Mouse (Mus musculus): ENCODE measurements around the gene Fbxl21.

Fbxl21 gene

DNA sequence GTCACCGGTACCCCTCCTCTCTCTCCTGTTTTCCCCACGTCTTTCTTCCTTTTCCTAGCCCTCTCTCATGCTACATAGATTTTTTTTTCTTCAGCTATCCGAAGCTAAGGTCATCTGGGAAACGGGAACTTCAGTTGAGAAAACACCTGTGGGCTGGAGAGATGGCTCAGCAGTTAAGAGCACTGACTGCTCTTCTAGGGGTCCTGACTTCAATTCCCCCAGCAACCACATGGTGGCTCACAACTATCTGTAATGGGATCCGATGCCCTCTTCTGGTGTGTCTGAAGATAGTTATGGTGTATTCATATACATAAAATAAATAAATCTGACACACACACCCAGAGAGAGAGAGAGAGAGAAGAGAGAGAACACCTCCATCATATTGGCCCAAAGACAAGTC lies 13.3 kb downstream of the Fbxl21 start:
- no peak for DNase-seq (ENCODE audit: low spot score)

DNA sequence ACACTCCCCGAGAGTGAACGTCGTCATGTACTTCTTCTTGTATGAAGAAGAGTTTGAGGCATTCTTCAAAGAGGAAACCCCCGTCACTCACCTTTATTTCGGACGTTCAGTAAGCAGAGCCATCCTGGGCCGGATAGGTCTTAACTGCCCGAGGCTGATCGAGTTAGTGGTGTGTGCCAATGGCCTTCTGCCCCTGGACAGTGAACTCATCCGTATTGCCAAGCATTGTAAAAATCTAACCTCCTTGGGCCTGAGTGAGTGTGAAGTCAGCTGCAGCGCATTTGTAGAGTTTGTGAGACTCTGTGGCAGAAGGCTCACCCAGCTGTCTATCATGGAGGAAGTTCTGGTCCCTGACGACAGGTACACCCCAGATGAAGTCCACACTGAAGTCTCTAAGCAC lies 14.8 kb downstream of the Fbxl21 start:
- no peak for DNase-seq (ENCODE audit: low spot score)

DNA sequence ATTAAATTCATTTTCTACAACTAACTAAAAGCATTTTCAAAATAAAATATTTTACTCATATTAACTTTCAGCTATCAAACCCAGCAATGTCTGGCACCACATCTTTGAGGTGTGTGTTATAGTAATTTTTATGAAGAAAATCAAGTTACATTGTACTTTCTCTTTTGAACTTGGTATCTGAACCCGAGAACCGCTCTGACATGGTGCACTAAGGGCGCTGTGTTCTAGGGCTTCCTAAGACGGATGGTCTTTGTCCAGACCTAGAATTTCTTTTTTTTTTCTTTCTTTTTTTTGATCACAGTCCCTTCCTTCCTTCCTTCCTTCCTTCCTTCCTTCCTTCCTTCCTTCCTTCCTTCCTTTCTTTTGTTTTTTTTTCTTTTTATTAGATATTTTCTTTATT lies 17.6 kb downstream of the Fbxl21 start:
- no peak for DNase-seq (ENCODE audit: low spot score)

DNA sequence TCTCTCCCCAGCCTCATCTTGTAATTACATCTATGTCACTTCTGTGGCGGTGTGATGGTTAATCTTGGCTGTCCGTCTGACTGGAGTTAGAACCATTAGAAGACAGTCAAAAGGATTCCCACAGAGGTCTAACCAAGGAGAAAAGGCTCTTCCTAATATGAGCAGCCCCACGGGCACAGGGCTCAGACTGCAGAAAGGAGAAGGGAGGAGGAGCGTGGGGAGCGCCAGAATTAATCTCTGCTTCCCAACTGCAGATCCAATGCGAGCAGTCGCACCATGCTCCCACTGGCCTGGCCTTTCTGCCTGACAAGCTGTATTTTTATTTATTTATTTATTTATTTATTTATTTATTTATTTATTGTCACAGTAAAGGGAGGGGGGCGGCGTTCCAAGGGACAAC lies 21.5 kb downstream of the Fbxl21 start:
- DNase-seq (ENCODE audit: low spot score), result no peak

DNA sequence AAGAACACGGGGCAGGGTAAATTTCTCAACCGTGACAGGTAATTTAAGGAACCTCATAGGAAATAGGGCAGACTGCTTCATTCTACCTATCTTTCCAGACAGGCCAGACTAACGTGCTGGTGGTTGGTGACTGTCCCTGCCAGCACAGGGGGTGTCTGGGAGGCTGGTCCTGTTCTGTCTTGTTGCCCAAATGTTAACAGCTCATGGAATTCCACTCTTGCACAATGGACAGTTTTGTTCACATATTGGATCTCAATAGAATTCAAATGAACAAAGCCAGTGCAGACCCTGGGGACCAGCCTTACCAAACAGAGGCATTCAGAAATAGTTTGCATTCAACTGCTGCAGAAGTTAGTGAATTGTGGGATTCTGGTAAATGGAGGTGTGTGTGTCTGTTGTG lies 22.7 kb downstream of the Fbxl21 start:
- DNase-seq (ENCODE audit: low spot score), result no peak

DNA sequence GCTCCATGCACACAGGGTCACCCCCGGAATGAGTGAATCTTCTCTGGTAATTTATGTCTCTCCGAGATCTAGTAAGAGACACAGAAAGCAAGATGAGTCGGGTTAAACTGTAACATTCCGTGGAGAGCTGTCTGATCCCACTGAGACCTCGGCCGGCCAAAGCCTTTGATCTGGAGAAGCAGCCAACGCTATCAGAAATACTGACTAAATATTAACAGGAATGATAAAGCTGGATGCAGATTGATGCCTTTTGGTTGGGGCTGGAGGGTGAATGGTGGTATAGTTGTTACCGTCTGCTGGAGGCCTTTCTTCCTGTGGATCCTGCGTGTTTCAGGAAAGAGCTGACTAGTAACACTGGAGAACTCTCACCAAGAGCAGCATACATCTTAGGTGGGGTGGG lies 26.1 kb downstream of the Fbxl21 start, which contains the start of gene Lect2:
Lect2 (minus strand) TSS at position 102 of the 400 bp plus-strand sequence.
- no peak for DNase-seq (ENCODE audit: low spot score)

DNA sequence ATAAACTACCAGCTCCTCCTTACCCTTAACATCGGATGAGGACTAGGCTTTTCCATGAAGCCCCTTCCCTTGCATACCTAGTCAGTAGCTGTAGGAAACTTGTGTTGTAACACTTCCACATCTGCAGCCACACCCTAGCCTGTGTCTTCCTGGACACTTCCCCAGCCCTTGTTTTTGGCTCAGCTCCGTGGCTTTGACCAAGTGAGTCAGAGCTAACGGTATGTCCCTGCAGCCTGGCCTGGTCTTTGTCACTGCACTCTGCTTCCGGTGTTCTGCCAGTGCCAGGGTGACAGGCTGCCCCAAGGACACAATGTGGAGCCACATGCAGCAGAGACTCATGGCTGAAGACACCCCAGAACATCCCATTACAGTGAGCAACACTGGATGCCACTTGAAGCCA lies 27.1 kb downstream of the Fbxl21 start:
- no peak for DNase-seq (ENCODE audit: low spot score)

DNA sequence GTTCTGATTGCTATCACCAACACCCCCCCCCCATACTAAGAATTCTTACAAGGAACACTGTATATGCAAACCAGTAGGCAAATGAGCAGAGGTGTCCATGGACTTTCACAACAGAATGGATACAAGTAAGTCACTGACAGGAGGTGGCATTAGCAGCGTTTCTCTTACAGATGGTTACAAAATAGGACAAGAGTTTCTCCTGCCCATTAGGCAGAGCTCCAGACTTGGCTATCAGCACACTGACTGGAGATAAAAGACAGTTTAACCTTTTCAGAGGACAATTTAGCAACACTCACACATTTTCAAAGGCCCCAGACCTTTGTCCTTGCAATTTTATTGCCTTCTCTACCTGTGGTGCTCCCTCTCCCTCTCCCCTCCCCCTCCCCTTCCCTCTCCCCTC lies 28.3 kb downstream of the Fbxl21 start:
- no peak for DNase-seq (ENCODE audit: low spot score)

DNA sequence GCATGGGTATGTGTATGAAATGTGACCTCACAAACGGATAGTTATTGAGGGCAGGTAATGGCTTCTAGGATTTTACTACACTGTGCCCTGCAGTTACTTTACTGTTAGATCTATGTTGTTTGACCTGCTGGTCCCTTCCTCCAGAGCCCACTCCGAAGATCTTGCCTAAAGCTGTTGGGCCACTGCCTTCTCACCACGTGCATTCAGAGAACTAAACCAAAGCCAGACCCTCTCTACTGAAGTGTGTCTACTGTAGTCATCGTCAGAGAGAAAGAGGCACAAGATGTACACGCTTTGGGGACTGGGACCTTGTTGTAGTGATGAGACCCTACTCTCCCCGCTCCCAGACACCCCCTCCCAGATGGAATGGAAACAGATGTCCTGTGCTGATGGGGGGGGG lies 29.4 kb downstream of the Fbxl21 start:
- DNase-seq (ENCODE audit: low spot score), result no peak

DNA sequence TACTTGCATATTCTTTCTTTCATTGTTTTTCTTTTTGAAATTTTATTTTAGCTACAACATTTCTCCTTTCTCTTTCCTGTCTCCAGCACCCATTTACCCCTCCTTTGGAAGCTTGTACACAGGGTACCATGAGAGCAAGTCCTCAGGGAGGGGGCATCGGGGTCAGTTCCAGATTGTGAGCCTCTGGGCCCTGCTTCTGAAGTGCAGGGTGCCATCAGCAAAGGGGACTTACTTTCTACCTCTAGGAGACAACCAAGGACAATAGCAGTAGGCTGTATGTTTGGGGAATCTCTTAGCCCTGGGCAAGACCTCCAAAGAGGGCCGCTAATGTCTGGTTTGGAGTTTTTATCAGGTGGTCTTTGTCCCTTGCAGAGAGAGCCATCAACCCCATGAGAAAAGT lies 31.7 kb downstream of the Fbxl21 start:
- DNase-seq (ENCODE audit: low spot score), result no peak

DNA sequence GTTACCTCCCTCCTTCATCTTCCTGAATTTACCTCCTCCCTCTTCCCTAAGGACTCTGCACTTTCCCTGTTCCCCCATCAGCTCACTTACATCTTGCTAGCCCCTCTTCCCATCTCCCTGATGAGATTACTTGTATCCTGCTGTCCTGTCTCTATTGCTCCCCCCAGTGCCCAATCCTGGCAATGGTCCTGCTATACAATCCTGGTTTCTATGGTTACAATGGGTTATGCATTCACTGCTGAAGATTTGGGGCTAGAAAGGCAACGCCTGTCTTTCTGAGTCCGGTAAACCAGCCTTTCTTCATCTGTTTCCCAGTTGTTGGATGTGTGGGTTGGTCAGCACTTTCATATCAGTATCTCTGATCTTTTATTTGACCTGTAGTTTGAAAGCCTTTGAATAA lies 32.1 kb downstream of the Fbxl21 start:
- DNase-seq (ENCODE audit: low spot score), result peak; percentile 47

DNA sequence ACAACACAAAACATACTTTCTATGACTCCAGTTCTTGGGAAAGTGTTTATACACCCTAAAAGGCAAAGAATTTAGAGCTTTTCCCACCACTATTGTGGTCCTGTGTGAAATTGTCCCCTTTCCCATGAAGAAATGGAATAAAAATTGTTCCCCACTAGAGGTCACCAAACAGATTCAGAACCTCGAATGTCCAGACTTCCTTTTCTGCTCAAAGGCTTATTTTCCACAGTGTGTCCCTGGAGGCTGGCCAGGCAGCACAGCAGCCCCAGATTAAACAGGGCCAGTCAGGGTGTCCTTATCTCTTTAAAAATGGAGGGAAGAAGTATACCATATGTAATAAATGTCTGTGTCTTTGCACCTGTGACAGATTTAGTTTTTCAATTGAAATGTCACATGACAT lies 33.7 kb downstream of the Fbxl21 start:
- DNase-seq (ENCODE audit: low spot score), result no peak

DNA sequence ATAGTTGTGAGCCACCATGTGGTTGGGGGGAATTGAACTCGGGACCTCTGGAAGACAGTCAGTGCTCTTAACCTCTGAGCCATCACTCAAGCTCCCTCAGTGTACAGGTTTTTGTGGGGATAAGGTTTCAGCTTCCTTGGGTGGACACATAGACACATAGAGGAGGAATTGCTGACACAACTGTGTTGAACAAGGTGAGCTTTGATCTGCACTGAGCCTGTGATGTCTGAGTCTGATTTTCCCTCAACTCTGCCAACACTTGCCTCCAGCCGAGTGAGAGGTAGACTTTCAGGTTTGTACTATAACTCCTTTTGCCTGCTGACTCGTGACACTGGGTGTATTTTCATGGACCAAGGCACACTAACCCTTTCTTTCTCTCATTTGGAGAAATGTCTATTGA lies 34.4 kb downstream of the Fbxl21 start:
- DNase-seq (ENCODE audit: low spot score), result no peak

DNA sequence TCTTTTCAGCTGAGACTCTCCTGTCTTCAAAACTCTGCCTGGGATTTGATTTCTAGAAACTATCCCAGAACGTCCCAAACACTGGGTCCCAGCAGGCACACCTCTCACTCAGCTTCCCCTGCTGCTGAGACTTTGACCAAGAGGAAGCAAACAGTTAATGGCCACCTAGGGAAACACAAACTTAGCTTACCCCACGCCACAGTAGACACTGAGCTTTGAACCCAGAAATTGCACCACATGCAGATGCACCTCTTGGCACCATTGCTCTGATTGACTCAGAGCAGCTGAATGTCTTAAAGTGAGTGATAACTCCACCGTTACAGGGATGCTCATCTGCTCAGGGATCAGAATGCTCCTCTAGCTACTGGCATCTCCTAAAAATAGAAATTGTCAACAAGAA lies 36.5 kb downstream of the Fbxl21 start:
- DNase-seq (ENCODE audit: low spot score), result no peak

DNA sequence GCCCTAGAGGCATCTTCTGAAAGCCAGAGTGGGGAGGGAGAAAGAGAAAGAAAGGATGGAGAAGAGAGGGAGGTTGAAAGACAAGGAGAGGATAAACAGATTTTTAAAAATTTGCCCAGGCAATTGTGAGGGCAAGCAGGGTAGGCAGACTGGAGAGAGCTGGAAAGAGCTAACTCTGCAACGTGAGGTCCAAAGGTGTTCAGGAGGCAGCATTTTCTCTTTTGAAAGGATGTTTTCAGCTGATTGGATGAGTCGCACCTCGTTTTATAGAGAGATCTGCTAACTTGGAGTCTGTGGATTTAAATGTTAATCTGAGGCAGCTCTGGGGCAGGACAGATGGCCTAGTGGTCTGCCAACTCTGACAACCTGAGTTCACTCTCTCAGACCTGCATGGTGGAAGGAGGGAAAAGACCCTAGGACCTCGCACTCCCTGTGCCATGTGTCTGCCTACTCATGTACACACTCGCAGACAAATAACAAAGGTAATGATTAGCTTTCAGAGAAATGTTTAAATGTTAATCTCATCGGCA lies 37.6 kb downstream of the Fbxl21 start:
- DNase-seq (ENCODE audit: low spot score), result no peak

DNA sequence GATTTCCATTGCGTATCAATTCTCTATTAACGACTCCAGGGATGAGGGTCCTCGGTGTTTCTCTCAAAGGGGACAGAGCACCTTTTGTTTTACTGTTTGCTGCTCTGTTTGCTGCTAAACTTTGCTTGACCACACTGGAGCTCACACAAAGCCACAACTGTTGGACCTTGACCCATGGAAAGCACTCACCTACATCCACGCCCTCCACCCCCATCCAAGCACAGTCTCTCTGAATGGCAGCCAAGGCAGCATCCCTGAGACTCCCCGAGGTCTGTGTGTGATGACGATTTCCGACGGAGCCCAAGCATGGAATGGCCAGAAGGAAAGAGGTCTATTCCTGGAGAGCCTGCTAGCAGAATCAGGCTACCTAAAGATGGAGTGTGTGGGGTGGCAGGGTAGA lies 38.9 kb downstream of the Fbxl21 start:
- DNase-seq (ENCODE audit: low spot score), result no peak

DNA sequence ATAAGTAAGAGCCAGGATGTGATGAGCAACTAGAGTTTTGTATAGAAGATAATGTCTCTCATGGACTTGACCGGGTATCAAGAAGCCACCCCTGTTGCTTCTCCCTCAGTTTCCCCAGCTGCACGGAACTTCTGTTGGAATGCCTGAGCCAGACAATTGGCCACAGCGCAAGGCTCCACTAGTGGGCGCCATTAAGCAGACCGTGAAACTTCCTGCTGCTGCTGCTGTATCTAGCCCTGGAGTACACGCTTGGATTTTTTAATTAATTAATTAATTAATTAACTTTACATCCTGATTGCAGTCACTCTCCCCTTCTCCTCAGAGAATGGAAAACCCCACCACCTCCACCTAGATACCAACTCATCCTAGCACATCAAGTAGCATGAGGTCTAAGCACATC lies 40.8 kb downstream of the Fbxl21 start:
- DNase-seq (ENCODE audit: low spot score), result no peak

DNA sequence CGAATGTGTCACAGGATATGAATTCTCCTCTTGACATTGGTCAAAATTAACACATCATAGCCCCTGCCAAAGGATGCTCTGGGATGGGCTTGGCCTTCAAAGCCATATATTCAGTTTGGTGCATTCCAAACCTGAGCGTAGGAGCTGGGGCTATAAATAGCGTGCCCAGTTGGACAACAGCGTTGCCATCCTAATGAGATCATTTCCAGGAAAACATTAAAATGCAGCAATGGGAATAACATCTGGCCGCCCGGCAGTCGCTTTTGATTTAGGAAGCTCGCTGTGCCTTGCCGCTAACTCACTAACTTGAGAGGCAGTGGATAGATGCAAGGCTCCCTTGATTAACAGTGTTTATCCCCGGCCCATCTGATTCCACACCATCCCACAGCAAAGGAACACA lies 44.1 kb downstream of the Fbxl21 start:
- no peak for DNase-seq (ENCODE audit: low spot score)

DNA sequence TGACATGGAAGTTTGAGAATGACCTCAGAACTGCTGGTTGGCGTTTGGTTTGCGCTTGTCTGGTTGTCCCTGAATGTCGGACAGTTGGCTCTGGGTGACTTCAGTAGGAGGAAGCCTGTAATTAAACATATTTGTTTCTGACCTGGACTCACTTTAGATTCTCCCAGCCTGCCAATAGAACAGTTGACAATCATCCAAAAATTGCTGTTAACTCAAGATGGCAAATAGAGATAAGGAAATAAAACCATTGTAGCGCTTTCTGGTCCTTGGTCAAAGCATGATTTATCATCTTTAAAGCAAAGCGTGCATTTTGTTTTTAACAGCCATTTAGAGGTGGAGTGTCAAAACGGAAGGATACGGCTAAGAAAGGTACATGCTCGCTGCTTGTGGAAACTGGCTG lies 49.4 kb downstream of the Fbxl21 start:
- no peak for DNase-seq (ENCODE audit: low spot score)

DNA sequence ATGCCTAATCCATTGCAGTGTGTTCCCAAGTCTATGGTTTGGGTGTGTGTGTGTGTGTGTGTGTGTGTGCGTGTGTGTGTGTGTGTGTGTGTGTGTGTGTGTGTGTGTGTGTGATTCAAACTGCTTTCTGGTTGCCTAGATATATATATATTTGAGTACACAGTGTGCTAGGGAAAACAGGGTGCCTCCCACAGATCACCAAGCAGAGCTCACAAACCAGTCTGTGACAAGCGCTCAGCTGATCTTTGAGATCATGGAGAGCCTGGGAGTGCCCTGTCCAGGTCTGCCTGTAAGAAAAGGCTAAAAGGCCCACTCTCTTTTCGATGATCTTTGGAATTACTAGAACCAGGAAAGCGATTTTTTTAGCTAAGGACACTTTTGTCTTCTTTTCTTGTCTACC lies 52.8 kb downstream of the Fbxl21 start:
- DNase-seq (ENCODE audit: low spot score), result no peak

DNA sequence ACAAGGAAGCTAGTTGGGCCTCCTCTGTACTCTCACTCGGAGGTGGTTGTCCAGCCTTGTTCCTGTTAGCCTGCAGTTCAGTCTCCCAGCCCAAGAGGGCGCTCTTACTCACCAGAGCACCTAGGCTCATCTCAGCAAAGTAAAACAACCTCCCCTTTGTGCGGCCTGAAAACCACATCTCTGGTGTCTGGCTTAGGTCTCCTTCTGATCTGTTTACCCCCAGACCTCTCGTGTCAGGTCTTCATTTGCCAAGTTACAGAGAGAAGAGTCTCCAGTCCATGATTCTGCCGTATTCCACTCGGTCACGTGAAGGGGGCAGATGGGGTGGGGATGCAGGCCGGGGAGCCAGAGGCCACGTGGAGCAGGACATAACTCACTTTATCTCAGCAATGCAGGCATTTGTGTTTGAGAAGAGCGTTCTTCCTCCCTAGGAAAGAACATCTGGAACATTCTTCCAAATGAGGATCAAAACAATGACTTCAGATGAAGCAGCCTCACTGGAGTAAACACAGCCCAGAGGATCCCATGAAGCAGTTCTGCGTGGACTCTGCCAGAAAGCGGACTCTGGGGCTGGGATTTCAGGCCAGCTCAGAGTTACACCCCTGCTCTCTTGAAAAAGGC lies 53.5 kb downstream of the Fbxl21 start:
- DNase-seq (ENCODE audit: low spot score), result peak; percentile 58

DNA sequence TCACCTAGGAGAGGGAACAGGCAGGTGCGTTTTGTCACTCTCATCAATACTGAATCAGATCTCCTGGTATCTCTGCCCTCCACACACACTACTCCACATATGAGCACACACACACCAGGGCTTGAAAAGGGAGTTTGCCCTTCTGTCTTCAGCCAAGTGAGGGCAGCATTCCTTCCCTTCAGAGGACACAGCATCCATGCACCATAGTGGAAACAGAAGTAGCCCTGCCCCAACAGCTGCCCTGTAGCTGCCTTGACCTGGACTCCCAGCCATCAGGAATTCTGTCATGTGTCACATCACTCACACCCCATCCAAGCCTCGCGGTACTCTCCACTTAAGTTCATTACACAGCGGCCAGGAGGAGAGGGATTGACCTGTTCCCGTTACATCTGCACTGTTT lies 55.8 kb downstream of the Fbxl21 start:
- no peak for DNase-seq (ENCODE audit: low spot score)

DNA sequence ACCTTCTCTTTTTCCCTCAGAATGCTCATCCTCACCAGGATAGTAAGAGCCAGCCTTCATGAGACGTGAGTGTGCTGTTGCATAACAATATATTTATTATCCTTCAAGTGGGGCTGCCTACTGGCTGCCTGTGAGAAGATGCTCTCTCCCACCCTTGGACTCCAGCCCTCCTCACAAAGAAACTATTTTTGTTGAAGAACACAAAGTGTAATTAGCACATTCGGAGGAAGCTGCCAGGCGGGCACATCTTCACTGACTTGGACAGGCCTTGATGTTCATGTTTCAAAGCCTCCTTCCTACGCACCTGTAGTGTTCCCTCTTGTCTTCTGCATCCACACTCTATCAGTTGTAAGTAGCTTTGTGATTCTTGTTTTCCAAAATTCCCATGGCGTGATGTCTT lies 58.2 kb downstream of the Fbxl21 start:
- DNase-seq (ENCODE audit: low spot score), result no peak

DNA sequence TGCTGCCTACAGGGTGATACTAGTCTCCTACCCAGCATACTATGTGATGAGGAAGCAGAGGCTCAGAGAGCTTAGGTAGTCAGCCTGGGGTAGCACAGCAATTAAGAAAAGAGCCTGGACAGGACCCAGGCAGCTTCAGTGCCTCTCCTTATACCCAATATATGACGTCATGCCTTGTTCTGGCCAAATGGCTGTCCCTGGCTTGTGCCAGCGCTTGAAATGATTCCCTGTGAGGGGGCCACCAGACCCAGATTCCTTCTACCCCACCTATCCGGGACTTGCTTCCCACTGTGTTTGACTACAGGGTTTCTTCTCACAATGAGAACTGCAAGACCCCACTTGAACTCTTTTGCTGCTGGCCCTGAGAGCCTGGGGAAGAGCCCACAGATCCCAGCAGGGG lies 59.2 kb downstream of the Fbxl21 start:
- no peak for DNase-seq (ENCODE audit: low spot score)

All from layer of hippocampus, adult 9-10 months (tissue).